Mouse (Mus musculus) testis, postnatal 14 days (tissue): ENCODE results near the gene Fpr2.
"Not testable (repeated sequence)": the region's sequence is repeated elsewhere in the genome, so short reads cannot be mapped to it uniquely, and the experiment has no call there.

Experiments
- DNase-seq: peaks from one replicate; pipeline ENCODE4 v3.0.0; 2021; ENCODE audit warnings: low spot score

Gene Fpr2

DNA sequence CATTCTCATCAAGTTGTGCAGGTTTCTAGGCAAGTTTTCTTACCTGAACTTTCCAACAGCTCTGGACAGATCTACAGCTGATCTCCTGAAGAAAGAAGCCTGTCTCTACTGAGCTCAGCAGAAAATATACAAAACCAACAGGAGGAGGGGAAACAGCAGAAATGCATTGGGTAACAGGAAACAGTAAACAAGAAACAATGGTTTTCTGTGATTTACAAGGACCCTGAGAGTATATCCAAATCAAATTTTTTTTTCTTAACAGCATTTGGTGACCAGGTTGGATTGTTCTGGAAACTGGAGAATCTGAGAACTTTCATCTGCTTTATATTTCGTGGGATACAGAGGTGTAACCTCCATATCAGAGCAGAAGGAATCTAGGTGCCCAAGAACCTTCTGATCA lies 3.8 kb upstream of the Fpr2 start, which contains the start of gene Fpr1:
Gene Fpr1, minus strand, starts transcription at position 101 of the 400 bp plus-strand sequence.
- no peak for DNase-seq

DNA sequence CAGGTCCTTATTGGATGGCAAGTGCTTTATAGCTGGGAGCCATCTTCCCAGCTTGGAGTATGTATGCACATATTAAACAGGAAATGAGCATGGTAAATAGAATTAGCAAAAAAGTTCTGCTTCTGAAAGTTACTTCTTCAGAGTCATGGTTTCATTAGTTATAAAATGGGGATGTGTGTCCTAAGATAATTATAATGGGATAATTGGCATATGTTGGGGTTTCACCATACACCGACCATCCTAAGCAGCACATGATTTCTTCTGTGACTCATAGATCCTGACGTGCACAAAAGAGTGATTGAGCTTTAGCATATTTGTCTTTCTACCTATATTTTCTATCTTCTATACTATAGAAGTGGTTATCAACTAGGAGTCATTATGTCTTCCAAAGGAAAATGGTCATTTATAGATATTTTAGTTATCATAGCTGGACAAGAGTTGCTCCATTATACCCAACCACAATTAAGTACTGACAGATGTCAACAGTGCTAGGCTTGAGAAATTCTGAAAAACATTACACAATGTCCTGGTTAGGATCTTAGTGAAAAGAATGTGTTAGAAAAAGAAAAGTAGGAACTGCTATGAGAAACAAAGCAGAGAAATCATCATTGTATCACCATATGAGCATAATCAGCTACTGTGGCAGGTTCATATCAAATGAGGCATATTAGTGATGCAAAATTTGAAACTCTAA lies 2.3 kb downstream of the Fpr2 start:
- DNase-seq: no peak

GRCm38 (mm10) chr17:17896039-17896438 lies 8.4 kb downstream of the Fpr2 start:
- DNase-seq: peak; percentile 6

- no peak for DNase-seq
Observed at GRCm38 (mm10) chr17:17899268-17899667, 11.6 kb downstream of the Fpr2 start.

- no peak for DNase-seq
Observed at GRCm38 (mm10) chr17:17900768-17901167, 13.1 kb downstream of the Fpr2 start.

DNA sequence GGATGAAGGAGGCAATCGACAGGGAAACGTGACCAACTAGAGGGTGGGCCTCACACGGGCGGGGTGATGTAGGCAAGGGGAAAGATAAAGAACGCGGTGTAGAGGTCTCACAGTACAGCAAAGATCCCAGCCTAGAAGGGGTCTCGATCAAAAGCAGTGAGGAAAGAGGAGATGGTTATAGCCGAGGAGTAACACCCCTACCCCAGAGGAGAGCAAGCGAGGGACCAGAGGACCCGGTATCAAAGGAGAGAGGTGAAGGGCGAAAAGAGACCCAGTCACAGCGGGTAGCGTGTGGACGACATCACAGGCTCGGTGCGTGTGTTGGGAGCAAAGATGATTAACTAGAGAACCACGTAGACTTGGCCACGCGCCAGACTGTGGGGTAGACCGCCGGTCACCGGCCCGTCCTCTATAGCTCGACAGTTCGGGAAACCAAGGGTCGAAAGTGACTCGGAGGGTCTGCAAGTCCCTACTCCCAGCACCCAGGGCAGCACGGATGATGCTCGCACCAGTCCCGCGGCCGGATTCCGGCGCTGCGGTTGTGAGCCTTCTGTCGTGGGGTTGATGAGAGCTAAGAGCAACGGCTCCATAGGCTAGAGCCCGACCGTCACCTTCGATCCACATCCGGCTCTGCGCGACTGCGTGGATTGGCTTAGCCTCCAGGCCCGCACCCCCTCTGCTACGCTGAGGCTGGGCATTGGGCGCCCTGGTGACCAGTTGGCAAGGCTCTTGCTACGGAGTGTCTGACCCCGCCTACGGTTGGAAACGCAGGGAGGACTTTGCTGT lies 22.2 kb downstream of the Fpr2 start:
- DNase-seq: peak; percentile 79

DNA sequence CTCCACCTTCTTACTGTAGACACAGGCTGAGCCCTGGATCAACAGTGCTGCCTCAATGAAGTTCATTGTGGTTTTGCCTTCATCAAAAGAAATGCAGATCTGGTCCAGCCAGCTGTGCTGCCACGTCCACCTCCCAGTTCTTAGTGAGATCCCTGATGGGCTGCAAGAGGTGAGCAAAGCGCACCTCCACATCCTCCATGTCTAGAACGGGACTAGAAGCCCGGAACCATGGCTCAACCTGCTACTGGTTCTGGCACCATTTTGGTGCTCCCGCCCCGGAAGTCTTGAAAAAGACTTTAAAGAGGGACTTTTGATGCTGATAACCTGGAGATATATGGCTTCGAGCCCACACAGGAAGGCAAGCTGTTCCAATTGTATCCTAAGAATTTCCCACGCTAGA lies 25.0 kb downstream of the Fpr2 start:
- DNase-seq: not testable (repeated sequence)

- no peak for DNase-seq
Observed at GRCm38 (mm10) chr17:17917376-17917775, 29.8 kb downstream of the Fpr2 start.

DNA sequence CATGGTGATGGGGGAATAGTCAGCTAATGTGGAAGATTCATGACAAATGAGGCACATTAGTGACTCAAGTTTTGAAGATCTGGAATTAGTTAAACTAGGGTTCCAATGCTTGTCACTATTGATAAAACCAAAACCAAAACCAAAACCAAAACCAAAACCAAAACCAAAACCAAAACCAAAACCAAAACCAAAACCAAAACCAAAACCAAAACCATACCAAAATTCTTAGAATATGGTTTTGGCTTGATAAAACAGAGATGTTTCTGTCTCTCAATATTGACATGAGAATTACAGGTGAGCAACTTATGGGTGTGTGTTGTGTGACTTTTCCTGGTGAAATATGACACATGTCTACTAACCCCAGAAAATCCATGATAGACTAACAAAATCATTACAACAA lies 30.2 kb downstream of the Fpr2 start:
- no peak for DNase-seq
